16 mouse cellular contexts compared by ENCODE assay signal in the genomic region with DNA sequence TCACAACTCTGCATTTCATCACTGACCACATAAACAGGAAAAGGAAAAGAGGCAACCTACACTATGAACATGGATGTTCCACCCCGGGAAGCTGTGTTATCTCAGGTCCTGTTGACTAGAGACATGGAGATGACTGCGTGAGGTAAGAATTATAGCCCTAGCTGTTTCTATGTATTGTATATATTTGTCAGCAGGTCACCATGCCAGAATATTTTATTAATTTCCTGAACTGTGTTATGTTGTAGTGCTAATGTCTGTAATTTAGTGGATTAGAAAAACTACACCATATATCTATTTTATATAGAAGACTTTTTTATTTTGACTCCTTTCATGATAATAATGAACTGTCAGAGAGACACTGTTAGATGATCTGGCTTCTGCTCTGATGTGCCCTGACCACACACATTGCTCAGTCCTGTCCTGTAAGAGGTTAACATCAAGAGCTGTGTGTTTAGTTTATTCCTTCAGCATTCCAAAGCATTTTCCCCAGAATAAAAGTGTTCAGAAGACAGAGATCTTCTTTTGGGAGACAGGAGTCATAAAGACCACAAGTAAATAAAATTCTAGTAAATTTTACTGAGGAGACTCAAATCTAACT.
A peak's percentile ranks its signal among the peaks of the same experiment; 100 is the strongest.
DNase-seq lines count a peak whose midpoint lies in the region; ATAC-seq and TF ChIP-seq lines count a peak whose summit lies in the region.
"Had no signal": no experiment of that assay in that cellular context is flagged by ENCODE, and none has a peak within 500 bp of the region (broad histone marks: within the 10 kb centered on the region; RNA-seq: fewer than 3 reads in every experiment).

No protein-coding gene starts in this region.

- no peak for DNase-seq in heart, adult 9 months (ENCODE audit: low spot score in 2 of 2)
- DNase-seq in hindbrain, embryonic 14.5 days (ENCODE audit: low spot score): no peak
- no peak for DNase-seq in hindbrain, postnatal 0 days (ENCODE audit: low spot score)
- no peak for DNase-seq in limb, embryonic 10.5 days (ENCODE audit: low spot score)
- no peak for DNase-seq in limb, embryonic 14.5 days (ENCODE audit: low spot score)
- DNase-seq: cerebellum, adult 9-11 months; liver, embryonic 13.5 days; thymus, postnatal 14 days had no signal

- no peak overlapping the region for H3K4me2 ChIP-seq in heart, embryonic 11.5 days
- H3K4me2 ChIP-seq in hindbrain, embryonic 14.5 days (replicated peaks): no peak overlapping the region
- H3K4me2 ChIP-seq in hindbrain, postnatal 0 days (ENCODE audit: low read depth, low read length): no peak overlapping the region
- peak overlapping the region; percentile 32 for H3K4me2 ChIP-seq in limb, embryonic 13.5 days (replicated peaks)
- peak overlapping the region; percentile 30; the same call in 1 of the 2 replicates for H3K4me2 ChIP-seq in limb, embryonic 14.5 days (replicated peaks; ENCODE audit: low read depth, low read length, severe bottlenecking)
- no peak overlapping the region for H3K4me2 ChIP-seq in forebrain, embryonic 12.5 days
- H3K4me2 ChIP-seq: embryonic facial prominence, embryonic 12.5 days; forebrain, embryonic 15.5 days; liver, embryonic 13.5 days; midbrain, embryonic 13.5 days; neural tube, embryonic 12.5 days had no signal

- no peak overlapping the region for H3K9ac ChIP-seq in heart, embryonic 11.5 days (ENCODE audit: low read depth, low read length)
- no peak overlapping the region for H3K9ac ChIP-seq in hindbrain, embryonic 14.5 days
- no peak overlapping the region for H3K9ac ChIP-seq in hindbrain, postnatal 0 days (replicated peaks; ENCODE audit: low read length)
- no peak overlapping the region for H3K9ac ChIP-seq in limb, embryonic 13.5 days
- no peak overlapping the region for H3K9ac ChIP-seq in limb, embryonic 14.5 days (ENCODE audit: low read depth, low read length, severe bottlenecking)
- no peak overlapping the region for H3K9ac ChIP-seq in forebrain, embryonic 12.5 days
- H3K9ac ChIP-seq: embryonic facial prominence, embryonic 12.5 days; forebrain, embryonic 15.5 days; liver, embryonic 13.5 days; midbrain, embryonic 13.5 days; neural tube, embryonic 12.5 days had no signal

- no peak for TF ChIP-seq CTCF in hindbrain, postnatal 0 days (IDR thresholded peaks at IDR 0.05; ENCODE audit: low read depth)

- no peak overlapping the region for H3K4me3 ChIP-seq in heart, embryonic 11.5 days (ENCODE audit: low read depth, low read length)
- no peak overlapping the region for H3K4me3 ChIP-seq in hindbrain, embryonic 14.5 days (replicated peaks; ENCODE audit: low read length)
- no peak overlapping the region for H3K4me3 ChIP-seq in hindbrain, postnatal 0 days (ENCODE audit: low read length)
- no peak overlapping the region for H3K4me3 ChIP-seq in limb, embryonic 13.5 days
- H3K4me3 ChIP-seq in limb, embryonic 10.5 days: no peak overlapping the region
- no peak overlapping the region for H3K4me3 ChIP-seq in limb, embryonic 14.5 days (replicated peaks; ENCODE audit: low read length)
- H3K4me3 ChIP-seq in forebrain, embryonic 12.5 days (replicated peaks): no peak overlapping the region
- H3K4me3 ChIP-seq: embryonic facial prominence, embryonic 12.5 days; forebrain, embryonic 15.5 days; liver, embryonic 13.5 days; midbrain, embryonic 13.5 days; neural tube, embryonic 12.5 days had no signal

- 45% methylated on average over 2 of the region's 2 CpGs for WGBS in heart, embryonic 11.5 days (ENCODE audit: insufficient replicate concordance)
- WGBS in hindbrain, embryonic 14.5 days: 89% methylated on average over 2 of the region's 2 CpGs
- 71% methylated on average over 2 of the region's 2 CpGs for WGBS in hindbrain, postnatal 0 days
- 71% methylated on average over 2 of the region's 2 CpGs for WGBS in limb, embryonic 13.5 days
- 88% methylated on average over 2 of the region's 2 CpGs for WGBS in limb, embryonic 10.5 days
- WGBS in limb, embryonic 14.5 days: 74% methylated on average over 2 of the region's 2 CpGs
- 95% methylated on average over 2 of the region's 2 CpGs for WGBS in forebrain, embryonic 12.5 days

- no peaks in the 10 kb centered on the region for H3K27me3 ChIP-seq in heart, embryonic 11.5 days (ENCODE audit: control insufficient read depth, insufficient read depth, low read length)
- H3K27me3 ChIP-seq in hindbrain, embryonic 14.5 days (ENCODE audit: control insufficient read depth, insufficient read depth, low read length): no peaks in the 10 kb centered on the region
- H3K27me3 ChIP-seq in hindbrain, postnatal 0 days (ENCODE audit: insufficient read depth, low read length): no peaks in the 10 kb centered on the region
- no peaks in the 10 kb centered on the region for H3K27me3 ChIP-seq in limb, embryonic 13.5 days
- H3K27me3 ChIP-seq in limb, embryonic 10.5 days (ENCODE audit: low read depth, poor library complexity, severe bottlenecking): no peaks in the 10 kb centered on the region
- no peaks in the 10 kb centered on the region for H3K27me3 ChIP-seq in limb, embryonic 14.5 days (ENCODE audit: control insufficient read depth, insufficient read depth, low read length)
- H3K27me3 ChIP-seq in forebrain, embryonic 12.5 days: no peaks in the 10 kb centered on the region
- H3K27me3 ChIP-seq: CH12.LX; embryonic facial prominence, embryonic 12.5 days; forebrain, embryonic 15.5 days; liver, embryonic 13.5 days; midbrain, embryonic 13.5 days; neural tube, embryonic 12.5 days had no signal

- H3K9me3 ChIP-seq in heart, embryonic 11.5 days (replicated peaks; ENCODE audit: control insufficient read depth, low read length): no peaks in the 10 kb centered on the region
- H3K9me3 ChIP-seq in hindbrain, embryonic 14.5 days (ENCODE audit: control insufficient read depth, low read length): no peaks in the 10 kb centered on the region
- peaks cover 5% of the 10 kb centered on the region; the same call in 1 of the 2 replicates for H3K9me3 ChIP-seq in hindbrain, postnatal 0 days (ENCODE audit: low read length)
- H3K9me3 ChIP-seq in limb, embryonic 13.5 days: no peaks in the 10 kb centered on the region
- no peaks in the 10 kb centered on the region for H3K9me3 ChIP-seq in limb, embryonic 10.5 days (replicated peaks)
- no peaks in the 10 kb centered on the region for H3K9me3 ChIP-seq in limb, embryonic 14.5 days (ENCODE audit: control insufficient read depth, low read length)
- H3K9me3 ChIP-seq in forebrain, embryonic 12.5 days: no peaks in the 10 kb centered on the region
- H3K9me3 ChIP-seq: embryonic facial prominence, embryonic 12.5 days; forebrain, embryonic 15.5 days; liver, embryonic 13.5 days; neural tube, embryonic 12.5 days had no signal

- H3K36me3 ChIP-seq in heart, embryonic 11.5 days (ENCODE audit: control insufficient read depth, insufficient read depth, low read length): no peaks in the 10 kb centered on the region
- no peaks in the 10 kb centered on the region for H3K36me3 ChIP-seq in hindbrain, embryonic 14.5 days (replicated peaks; ENCODE audit: control insufficient read depth, insufficient read depth)
- H3K36me3 ChIP-seq in hindbrain, postnatal 0 days (ENCODE audit: insufficient read depth, low read length): no peaks in the 10 kb centered on the region
- H3K36me3 ChIP-seq in limb, embryonic 13.5 days: no peaks in the 10 kb centered on the region
- no peaks in the 10 kb centered on the region for H3K36me3 ChIP-seq in limb, embryonic 10.5 days
- no peaks in the 10 kb centered on the region for H3K36me3 ChIP-seq in limb, embryonic 14.5 days (ENCODE audit: control insufficient read depth, insufficient read depth, low read length)
- no peaks in the 10 kb centered on the region for H3K36me3 ChIP-seq in forebrain, embryonic 12.5 days (replicated peaks)
- H3K36me3 ChIP-seq: embryonic facial prominence, embryonic 12.5 days; forebrain, embryonic 15.5 days; liver, embryonic 13.5 days; midbrain, embryonic 13.5 days; neural tube, embryonic 12.5 days had no signal

- no peak for ATAC-seq in heart, embryonic 11.5 days (replicated peaks; ENCODE audit: insufficient number of reproducible peaks, low FRiP score, low TSS enrichment)
- no peak for ATAC-seq in hindbrain, embryonic 14.5 days (ENCODE audit: low FRiP score)
- ATAC-seq in hindbrain, postnatal 0 days: no peak
- no peak for ATAC-seq in limb, embryonic 13.5 days (ENCODE audit: low FRiP score, low read depth)
- ATAC-seq in limb, embryonic 14.5 days (ENCODE audit: low FRiP score, low read depth): no peak
- ATAC-seq in forebrain, embryonic 12.5 days (ENCODE audit: low FRiP score): no peak
- ATAC-seq: midbrain, embryonic 13.5 days had no signal

- TF ChIP-seq POLR2A in limb, embryonic 14.5 days (IDR thresholded peaks at IDR 0.05; ENCODE audit: borderline replicate concordance, extremely low read depth, insufficient read depth, insufficient read length): no peak

- H3K27ac ChIP-seq in heart, embryonic 11.5 days (ENCODE audit: low read depth, low read length): 0 out of 2 replicates have a peak overlapping the region, but pooled peaks have one; percentile 59
- peak overlapping the region; percentile 20; the same call in 1 of the 2 replicates for H3K27ac ChIP-seq in hindbrain, embryonic 14.5 days
- no peak overlapping the region for H3K27ac ChIP-seq in hindbrain, postnatal 0 days
- H3K27ac ChIP-seq in limb, embryonic 13.5 days: no peak overlapping the region; the same call in 1 of the 2 replicates
- no peak overlapping the region for H3K27ac ChIP-seq in limb, embryonic 10.5 days
- H3K27ac ChIP-seq in limb, embryonic 14.5 days (replicated peaks; ENCODE audit: low read depth, low read length): no peak overlapping the region
- no peak overlapping the region for H3K27ac ChIP-seq in forebrain, embryonic 12.5 days
- H3K27ac ChIP-seq: embryonic facial prominence, embryonic 12.5 days; forebrain, embryonic 15.5 days; liver, embryonic 13.5 days; midbrain, embryonic 13.5 days; neural tube, embryonic 12.5 days had no signal

- H3K4me1 ChIP-seq in heart, embryonic 11.5 days (ENCODE audit: control insufficient read depth, insufficient read depth, low read length): no peaks in the 10 kb centered on the region
- no peaks in the 10 kb centered on the region for H3K4me1 ChIP-seq in hindbrain, embryonic 14.5 days (replicated peaks; ENCODE audit: control insufficient read depth, insufficient read depth, low read length)
- H3K4me1 ChIP-seq in hindbrain, postnatal 0 days (ENCODE audit: insufficient read depth, low read length): no peaks in the 10 kb centered on the region; the same call in 1 of the 2 replicates
- H3K4me1 ChIP-seq in limb, embryonic 13.5 days: peaks cover 10% of the 10 kb centered on the region; the same call in 1 of the 2 replicates
- peaks cover 4% of the 10 kb centered on the region; the same call in 1 of the 2 replicates for H3K4me1 ChIP-seq in limb, embryonic 10.5 days
- peaks cover 7% of the 10 kb centered on the region; the same call in 1 of the 2 replicates for H3K4me1 ChIP-seq in limb, embryonic 14.5 days (ENCODE audit: control insufficient read depth, insufficient read depth, low read length)
- no peaks in the 10 kb centered on the region for H3K4me1 ChIP-seq in forebrain, embryonic 12.5 days
- H3K4me1 ChIP-seq: embryonic facial prominence, embryonic 12.5 days; liver, embryonic 13.5 days; midbrain, embryonic 13.5 days; neural tube, embryonic 12.5 days had no signal

Comparison
In these comparisons a context has a peak if more than half of its experiments do, and no peak if none do; other contexts are left out.
1. H3K27ac ChIP-seq: peak in heart, embryonic 11.5 days (single experiment) and hindbrain, embryonic 14.5 days (single experiment); none in hindbrain, postnatal 0 days (single experiment), limb, embryonic 13.5 days (single experiment), limb, embryonic 10.5 days (single experiment), limb, embryonic 14.5 days (single experiment) and forebrain, embryonic 12.5 days (single experiment).
2. H3K4me2 ChIP-seq: peak in limb, embryonic 13.5 days (single experiment) and limb, embryonic 14.5 days (single experiment); none in heart, embryonic 11.5 days (single experiment), hindbrain, embryonic 14.5 days (single experiment), hindbrain, postnatal 0 days (single experiment) and forebrain, embryonic 12.5 days (single experiment).